Mouse (Mus musculus) limb, embryonic 11.5 days (tissue): ENCODE measurements around the gene Pkd2. TPM values are rescaled to one million over a fixed set of nuclear protein-coding genes. Genes with fewer than 3 reads are reported as not detected.

ENCODE experiments used
- ATAC-seq: fragments of 200-750 bp; cut with Nextera tagmentation; 2 replicates; pipeline ENCODE4 v1.8.0; 2017; ENCODE audit warnings: low read depth; ENCODE audit not compliant: insufficient number of reproducible peaks, low FRiP score, low TSS enrichment
- DNase-seq: peaks from one replicate; pipeline ENCODE4 v3.0.0-alpha.2; 2015; ENCODE audit warnings: low spot score
- H3K27ac ChIP-seq: fragments of 300-500 bp; sonication (generic); replicated peaks from 2 replicates; pipeline ENCODE4 v1.5.1; 2014; ENCODE audit warnings: low read depth, mild to moderate bottlenecking, low read length
- H3K27me3 ChIP-seq: fragments of 300-500 bp; sonication (generic); 2 replicates; pipeline ENCODE4 v1.6.1; 2014; ENCODE audit warnings: mild to moderate bottlenecking, low read length, mixed read lengths; ENCODE audit not compliant: control insufficient read depth, insufficient read depth
- H3K36me3 ChIP-seq: fragments of 300-500 bp; sonication (generic); 2 replicates; pipeline ENCODE4 v1.6.1; 2014; ENCODE audit warnings: mild to moderate bottlenecking, low read length, moderate library complexity, mixed read lengths; ENCODE audit not compliant: control insufficient read depth, insufficient read depth
- H3K4me1 ChIP-seq: fragments of 300-500 bp; sonication (generic); 2 replicates; pipeline ENCODE4 v1.6.1; 2014; ENCODE audit warnings: low read length, mixed read lengths; ENCODE audit not compliant: control insufficient read depth, insufficient read depth
- H3K4me2 ChIP-seq: fragments of 300-500 bp; sonication (generic); 2 replicates; pipeline ENCODE4 v1.6.1; 2014; ENCODE audit warnings: low read depth, mild to moderate bottlenecking, moderate library complexity; ENCODE audit not compliant: severe bottlenecking
- H3K4me3 ChIP-seq: fragments of 300-500 bp; sonication (generic); 2 replicates; pipeline ENCODE4 v1.5.1; 2014; ENCODE audit warnings: low read depth, low read length
- H3K9ac ChIP-seq: fragments of 300-500 bp; sonication (generic); 2 replicates; pipeline ENCODE4 v1.6.1; 2014; ENCODE audit warnings: mild to moderate bottlenecking, low read length
- H3K9me3 ChIP-seq: fragments of 300-500 bp; sonication (generic); 2 replicates; pipeline ENCODE4 v1.6.1; 2016; ENCODE audit warnings: low read length; ENCODE audit not compliant: control insufficient read depth
- WGBS: fragments of 180-500 bp; shearing (Covaris S2); extraction: QIAGEN DNeasy Blood & Tissue Kit; methylation state at CpG from one replicate; pipeline ENCODE4 v1.1.7; 2014; 5-methylcytosine and 5-hydroxymethylcytosine counted together
- polyA plus RNA-seq: library from polyadenylated mRNA; unstranded; fragments of >200 nt; fragmentation: Nextera tagmentation; extraction: Ambion mirVana; gene quantifications from 2 replicates; pipeline ENCODE4 v1.2.1, GENCODE M21; 2014

Pkd2 gene
- polyA plus RNA-seq, 1 experiment from 2014 or later = 21.1 TPM

DNA sequence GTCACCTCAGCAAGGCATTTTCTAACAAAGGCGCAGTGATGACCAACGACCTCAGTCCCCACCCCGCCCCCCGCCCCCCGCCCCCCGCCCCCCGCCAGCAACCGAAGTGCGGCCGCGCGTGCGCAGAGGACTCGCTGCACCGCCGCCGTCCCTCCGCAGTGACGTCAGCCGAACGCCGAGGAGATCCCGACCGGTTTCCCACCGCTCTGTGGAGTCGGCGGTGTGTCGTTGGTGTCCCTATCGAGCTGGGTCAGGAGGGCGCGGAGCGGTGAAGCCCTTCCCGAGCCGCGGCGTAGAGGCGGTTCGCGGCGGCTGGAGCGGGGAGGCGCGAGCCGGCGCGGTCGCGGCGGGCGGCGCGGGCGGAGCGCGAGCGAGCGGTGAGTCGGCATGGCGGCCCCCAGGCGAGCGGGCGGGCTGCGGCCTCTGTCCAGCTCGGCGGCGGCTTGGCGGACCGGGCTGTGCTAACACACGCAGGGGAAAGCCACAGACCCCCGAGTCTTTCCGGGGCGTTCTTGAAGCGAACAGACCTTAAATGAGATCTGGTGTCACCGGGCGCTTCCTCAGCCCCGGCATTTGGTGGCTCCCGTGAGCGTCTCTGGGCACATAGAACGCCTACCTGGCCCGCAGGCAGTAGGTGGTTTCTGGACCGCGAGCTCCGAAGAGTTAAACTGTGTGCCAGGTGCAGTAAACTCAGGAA lies 49.1 kb downstream of the Pkd2 start, which contains the start of gene BC005561:
Gene BC005561, plus strand, starts transcription at position 158 of the 697 bp plus-strand sequence.
- H3K36me3 ChIP-seq = peaks cover 6% of the 10 kb centered on the region

DNA sequence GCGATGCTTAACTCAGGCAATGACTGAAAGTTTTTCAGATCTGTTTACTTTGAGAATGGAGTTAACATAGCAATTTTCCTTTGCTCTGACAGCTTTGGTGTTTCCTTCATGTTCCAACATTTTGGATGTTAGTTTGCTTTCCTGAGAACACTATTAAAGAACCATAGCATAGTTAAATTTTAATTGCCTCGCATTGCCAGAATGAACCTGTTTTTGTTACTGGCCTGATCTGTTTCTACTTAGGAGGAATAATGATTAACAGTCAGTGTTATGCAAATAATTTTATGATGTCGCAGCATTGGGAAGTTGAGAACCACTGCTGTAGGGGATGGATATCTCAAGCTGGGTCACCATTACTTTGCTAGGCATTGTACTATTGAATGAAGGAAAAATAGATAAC lies 52.0 kb downstream of the Pkd2 start:
- Histone ChIP-seq H3K27ac (no peak overlapping the region), H3K4me1 (no peaks in the 10 kb centered on the region), H3K9me3 (no peaks in the 10 kb centered on the region), H3K4me3 (no peak overlapping the region), H3K36me3 (peaks cover 16% of the 10 kb centered on the region), H3K27me3 (no peaks in the 10 kb centered on the region), H3K9ac (no peak overlapping the region), H3K4me2 (no peak overlapping the region)
- 92% methylated on average over 3 of the region's 3 CpGs for WGBS
- no peak for ATAC-seq
- no peak for DNase-seq

More for the DNA sequence above, 49.1 kb downstream of the Pkd2 start, which contains the start of gene BC005561:
- DNase-seq = peak; percentile 92
- ATAC-seq = peak; percentile 90
- no peaks in the 10 kb centered on the region for H3K27me3 ChIP-seq
- H3K4me2 ChIP-seq = peak within 1 kb of the TSS; percentile 59
- H3K4me3 ChIP-seq = peak within 1 kb of the TSS; percentile 77
- WGBS = under 1% methylated on average over 81 of the region's 83 CpGs
- H3K9me3 ChIP-seq = no peaks in the 10 kb centered on the region
- no peaks in the 10 kb centered on the region for H3K4me1 ChIP-seq
- H3K27ac ChIP-seq = peak within 1 kb of the TSS; percentile 53; the same call in 1 of the 2 replicates
- peak within 1 kb of the TSS; percentile 81 for H3K9ac ChIP-seq

DNA sequence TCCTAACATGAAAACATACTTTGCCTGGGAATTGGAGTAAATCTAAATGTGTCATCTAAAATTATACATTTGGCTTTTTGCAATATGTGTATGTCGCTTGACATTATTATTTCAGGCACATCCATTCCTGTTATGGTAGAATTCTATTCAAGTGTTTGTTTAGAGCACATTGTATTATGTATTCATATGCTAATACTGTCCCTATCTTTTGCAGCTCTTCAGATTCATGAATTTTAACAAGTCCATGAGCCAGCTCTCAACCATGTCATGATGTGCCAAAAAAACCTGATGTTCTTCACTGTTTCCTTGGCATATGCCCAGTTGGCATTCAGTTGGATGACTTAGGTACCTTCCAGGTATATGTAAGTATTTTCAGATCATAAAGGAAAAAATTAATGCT lies 79.4 kb downstream of the Pkd2 start:
- H3K27me3 ChIP-seq = no peaks in the 10 kb centered on the region
- no peak overlapping the region for H3K4me3 ChIP-seq
- no peak overlapping the region for H3K27ac ChIP-seq
- H3K36me3 ChIP-seq = peaks cover 14% of the 10 kb centered on the region
- H3K4me2 ChIP-seq = no peak overlapping the region
- 93% methylated on average over 1 of the region's 1 CpGs for whole genome bisulfite sequencing
- H3K9me3 ChIP-seq = no peaks in the 10 kb centered on the region
- H3K4me1 ChIP-seq = no peaks in the 10 kb centered on the region
- no peak overlapping the region for H3K9ac ChIP-seq
- ATAC-seq = no peak
- DNase-seq = no peak

- Histone ChIP-seq H3K36me3 (peaks cover 14% of the 10 kb centered on the region), H3K9me3 (no peaks in the 10 kb centered on the region), H3K4me2 (no peak overlapping the region), H3K27ac (no peak overlapping the region), H3K27me3 (no peaks in the 10 kb centered on the region), H3K4me1 (no peaks in the 10 kb centered on the region), H3K4me3 (no peak overlapping the region), H3K9ac (no peak overlapping the region)
- ATAC-seq = no peak
- DNase-seq = no peak
- 95% methylated on average over 4 of the region's 4 CpGs for whole genome bisulfite sequencing
Observed at GRCm38 (mm10) chr5:104539331-104539730, 80.1 kb downstream of the Pkd2 start.

Other genes starting within 250 kb of the Pkd2 start
- gene Ibsp, start 160.3 kb upstream of the Pkd2 start, polyA plus RNA-seq = not detected in 2 replicates
- gene Mepe, start 134.1 kb upstream of the Pkd2 start, polyA plus RNA-seq = not detected in 2 replicates
- 5.0 and 9.9 TPM in 2 replicates for gene Spp1, start 24.3 kb upstream of the Pkd2 start, polyA plus RNA-seq
- 17.0 and 18.1 TPM in 2 replicates for gene BC005561, start 48.9 kb downstream of the Pkd2 start, polyA plus RNA-seq